Mouse (Mus musculus) liver, adult 2 months (tissue): ENCODE results near the gene Adam19.

Experiments
- CTCF ChIP-seq: fragments of 200-500 bp; IDR thresholded peaks from 2 replicates; pipeline ENCODE4 v1.5.1; 2011; ENCODE audit warnings: low read depth, low read length, control low read depth
- POLR2A ChIP-seq: fragments of 200-500 bp; IDR thresholded peaks from 2 replicates; pipeline ENCODE4 v1.6.1; 2011; ENCODE audit warnings: low read length, control low read depth; ENCODE audit not compliant: insufficient read depth; ENCODE audit errors: extremely low read depth

DNA sequence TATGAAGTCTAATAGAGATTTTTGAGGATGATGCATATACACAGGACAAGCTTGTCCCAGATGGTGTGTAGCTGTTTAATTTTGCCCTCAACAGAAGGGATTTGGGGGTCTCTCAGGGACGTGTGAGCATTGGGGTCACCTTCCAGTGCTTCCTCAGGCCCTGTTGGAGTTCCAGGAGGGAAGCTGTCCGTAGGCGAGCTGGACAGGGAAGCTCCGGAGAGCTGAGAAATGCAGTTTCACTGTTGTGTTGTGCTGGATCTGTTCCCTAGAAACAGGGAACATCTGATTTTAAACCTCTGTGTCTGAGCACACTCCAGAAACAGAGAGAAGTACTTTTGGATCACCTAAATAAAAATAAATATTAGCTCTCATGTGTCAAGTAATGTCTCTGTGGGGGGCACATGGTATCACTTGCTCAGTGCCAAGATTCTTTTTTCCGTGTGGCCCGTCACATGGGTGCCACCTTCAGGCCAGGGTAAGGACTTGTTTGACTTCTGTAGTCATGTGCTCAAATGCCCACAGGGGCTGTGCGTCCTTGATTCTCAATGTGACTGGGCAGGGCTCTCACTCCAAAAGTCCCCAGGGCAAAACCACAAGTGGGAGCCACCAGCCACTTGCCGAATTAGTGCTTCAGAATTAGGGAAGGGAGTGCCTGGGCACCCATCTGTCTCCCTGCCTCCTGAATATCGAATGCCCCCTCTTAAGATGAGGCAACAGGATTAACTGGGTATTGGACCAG lies 7.4 kb downstream of the Adam19 start:
- TF ChIP-seq CTCF (peak; percentile 19; the same call in 1 of the 2 replicates), POLR2A (no peak)
